Mouse (Mus musculus) hindbrain, embryonic 15.5 days (tissue): ENCODE measurements around the gene Casz1. TPM values are rescaled to one million over a fixed set of nuclear protein-coding genes. Genes with fewer than 3 reads are reported as not detected.

Source experiments
- ATAC-seq: fragments of 200-750 bp; cut with Nextera tagmentation; 2 replicates; pipeline ENCODE4 v1.8.0; 2017; ENCODE audit warnings: low read depth, moderate number of reproducible peaks, moderate TSS enrichment; ENCODE audit not compliant: low FRiP score
- H3K27ac ChIP-seq: fragments of 300-500 bp; sonication (generic); replicated peaks from 2 replicates; pipeline ENCODE4 v1.5.1; 2015; ENCODE audit warnings: mild to moderate bottlenecking, inconsistent platforms
- H3K27me3 ChIP-seq: fragments of 300-500 bp; sonication (generic); 2 replicates; pipeline ENCODE4 v1.6.1; 2015; ENCODE audit warnings: control low read depth, inconsistent platforms
- H3K36me3 ChIP-seq: fragments of 300-500 bp; sonication (generic); 2 replicates; pipeline ENCODE4 v1.6.1; 2015; ENCODE audit warnings: control low read depth, inconsistent platforms
- H3K4me1 ChIP-seq: fragments of 300-500 bp; sonication (generic); replicated peaks from 2 replicates; pipeline ENCODE4 v1.6.1; 2015; ENCODE audit warnings: control low read depth, inconsistent platforms
- H3K4me2 ChIP-seq: fragments of 300-500 bp; sonication (generic); 2 replicates; pipeline ENCODE4 v1.6.1; 2015; ENCODE audit warnings: moderate library complexity, mild to moderate bottlenecking, inconsistent platforms
- H3K4me3 ChIP-seq: fragments of 300-500 bp; sonication (generic); 2 replicates; pipeline ENCODE4 v1.5.1; 2015; ENCODE audit warnings: mild to moderate bottlenecking, inconsistent platforms
- H3K9ac ChIP-seq: fragments of 300-500 bp; sonication (generic); 2 replicates; pipeline ENCODE4 v1.6.1; 2015; ENCODE audit warnings: inconsistent platforms
- H3K9me3 ChIP-seq: fragments of 300-500 bp; sonication (generic); 2 replicates; pipeline ENCODE4 v1.6.1; 2016; ENCODE audit warnings: control low read depth, inconsistent platforms
- WGBS: fragments of 180-500 bp; shearing (Covaris S2); methylation state at CpG from one replicate; pipeline ENCODE4 v1.1.7; 2015; 5-methylcytosine and 5-hydroxymethylcytosine counted together
- polyA plus RNA-seq: library from polyadenylated mRNA; unstranded; fragments of >200 nt; fragmentation: Nextera tagmentation; extraction: Ambion mirVana; gene quantifications from 2 replicates; pipeline ENCODE4 v1.2.1, GENCODE M21; 2015

The Casz1 gene
- polyA plus RNA-seq, 1 experiment from 2014 or later, result 4.6 TPM

DNA sequence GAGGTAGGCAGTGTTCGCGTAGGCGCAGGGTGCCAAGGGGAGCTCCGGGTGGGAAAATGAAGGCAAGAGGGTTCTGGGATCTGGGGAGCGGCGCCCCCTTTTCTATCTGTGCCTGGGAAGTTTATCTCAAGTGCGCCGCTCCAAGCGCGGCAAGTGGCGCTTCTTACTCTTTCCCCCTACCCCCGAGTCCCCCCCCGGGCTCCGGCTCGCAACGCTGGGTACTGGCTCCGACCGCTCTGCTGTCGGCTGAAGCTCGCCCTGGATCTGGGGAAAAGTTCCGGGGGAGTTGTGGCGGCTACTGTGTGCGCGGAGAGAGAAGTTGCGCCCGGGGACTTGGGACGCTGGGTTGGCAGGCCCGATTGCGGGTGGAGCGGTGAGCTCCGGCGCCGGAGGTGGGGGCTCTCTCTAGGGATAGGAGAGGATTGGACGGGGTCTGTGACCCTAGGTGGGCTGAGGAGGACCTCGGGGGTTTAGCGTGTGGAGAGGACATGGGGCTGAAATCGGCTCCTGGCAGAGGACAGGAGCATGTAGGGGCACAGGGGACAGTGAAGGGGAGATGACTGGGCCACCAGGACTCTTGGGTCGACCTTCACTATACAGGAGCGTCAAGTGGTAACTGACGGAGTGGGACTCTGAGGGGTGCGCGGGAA lies 1.1 kb downstream of the Casz1 start:
- WGBS, result under 1% methylated on average over 42 of the region's 42 CpGs
- Histone ChIP-seq H3K9me3 (no peaks in the 10 kb centered on the region), H3K4me2 (peak overlapping the region; percentile 93), H3K36me3 (no peaks in the 10 kb centered on the region), H3K27me3 (peaks cover 64% of the 10 kb centered on the region), H3K27ac (peak overlapping the region; percentile 21; the same call in 1 of the 2 replicates), H3K4me1 (peaks cover 55% of the 10 kb centered on the region), H3K9ac (peak overlapping the region; percentile 24), H3K4me3 (peak overlapping the region; percentile 48)
- ATAC-seq, result no peak

- peak overlapping the region; percentile 24 for H3K9ac ChIP-seq
- under 1% methylated on average over 63 of the region's 64 CpGs for WGBS
- H3K36me3 ChIP-seq, result no peaks in the 10 kb centered on the region
- 0 out of 2 replicates have a peak overlapping the region, but pooled peaks have one; percentile 24 for H3K27ac ChIP-seq
- H3K4me2 ChIP-seq, result peak overlapping the region; percentile 93
- no peaks in the 10 kb centered on the region for H3K9me3 ChIP-seq
- peaks cover 64% of the 10 kb centered on the region for H3K27me3 ChIP-seq
- H3K4me1 ChIP-seq, result peaks cover 62% of the 10 kb centered on the region
- no peak for ATAC-seq
- H3K4me3 ChIP-seq, result peak overlapping the region; percentile 48
These were observed 1.9 kb downstream of the Casz1 start for GRCm38 (mm10) chr4:148805811-148806747.

- no peak for ATAC-seq
- 1% methylated on average over 23 of the region's 26 CpGs for WGBS
- Histone ChIP-seq H3K4me1 (peaks cover 66% of the 10 kb centered on the region), H3K27ac (no peak overlapping the region), H3K9me3 (no peaks in the 10 kb centered on the region), H3K4me2 (peak overlapping the region; percentile 93), H3K9ac (peak overlapping the region; percentile 6; the same call in 1 of the 2 replicates), H3K36me3 (no peaks in the 10 kb centered on the region), H3K4me3 (peak overlapping the region; percentile 48), H3K27me3 (peaks cover 61% of the 10 kb centered on the region)
These were observed 2.6 kb downstream of the Casz1 start for GRCm38 (mm10) chr4:148806836-148807235.

DNA sequence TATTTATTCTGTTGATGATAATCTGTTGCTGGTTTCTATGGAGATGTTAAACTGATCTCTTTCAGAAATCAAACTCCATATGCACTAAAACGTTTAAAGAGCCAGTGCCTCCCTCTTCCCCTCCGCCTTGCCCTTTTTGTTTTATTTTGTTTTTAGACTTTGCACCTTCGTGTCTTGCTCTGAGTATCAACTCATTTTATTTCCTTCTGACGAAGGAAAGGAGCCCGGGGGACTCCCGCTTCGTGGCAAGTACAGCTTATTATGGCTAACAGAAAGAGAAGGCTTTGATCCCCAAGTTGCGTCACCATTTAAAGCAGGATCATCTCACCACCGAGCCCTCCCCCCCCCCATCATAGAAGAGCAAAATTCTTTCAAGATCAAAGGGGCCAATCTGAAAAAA lies 3.2 kb downstream of the Casz1 start:
- Histone ChIP-seq H3K9ac (peak overlapping the region; percentile 6; the same call in 1 of the 2 replicates), H3K27me3 (peaks cover 55% of the 10 kb centered on the region), H3K9me3 (no peaks in the 10 kb centered on the region), H3K27ac (no peak overlapping the region), H3K4me2 (peak overlapping the region; percentile 93), H3K4me3 (peak overlapping the region; percentile 48), H3K36me3 (no peaks in the 10 kb centered on the region), H3K4me1 (peaks cover 71% of the 10 kb centered on the region)
- WGBS, result 2% methylated on average over 9 of the region's 9 CpGs
- no peak for ATAC-seq

GRCm38 (mm10) chr4:148808839-148809238 lies 4.6 kb downstream of the Casz1 start:
- peaks cover 59% of the 10 kb centered on the region for H3K27me3 ChIP-seq
- no peak overlapping the region for H3K9ac ChIP-seq
- ATAC-seq, result no peak
- no peaks in the 10 kb centered on the region for H3K9me3 ChIP-seq
- H3K4me1 ChIP-seq, result peaks cover 77% of the 10 kb centered on the region
- peak overlapping the region; percentile 17; the same call in 1 of the 2 replicates for H3K4me2 ChIP-seq
- H3K4me3 ChIP-seq, result no peak overlapping the region
- no peak overlapping the region for H3K27ac ChIP-seq
- no peaks in the 10 kb centered on the region for H3K36me3 ChIP-seq
- 18% methylated on average over 2 of the region's 2 CpGs for WGBS

GRCm38 (mm10) chr4:148810706-148811105 lies 6.5 kb downstream of the Casz1 start:
- no peak overlapping the region for H3K27ac ChIP-seq
- no peaks in the 10 kb centered on the region for H3K9me3 ChIP-seq
- peaks cover 66% of the 10 kb centered on the region for H3K4me1 ChIP-seq
- no peak overlapping the region for H3K4me3 ChIP-seq
- 0 out of 2 replicates have a peak overlapping the region, but pooled peaks have one; percentile 10 for H3K4me2 ChIP-seq
- WGBS, result 42% methylated on average over 9 of the region's 9 CpGs
- H3K27me3 ChIP-seq, result peaks cover 61% of the 10 kb centered on the region
- no peaks in the 10 kb centered on the region for H3K36me3 ChIP-seq
- no peak overlapping the region for H3K9ac ChIP-seq
- ATAC-seq, result no peak

DNA sequence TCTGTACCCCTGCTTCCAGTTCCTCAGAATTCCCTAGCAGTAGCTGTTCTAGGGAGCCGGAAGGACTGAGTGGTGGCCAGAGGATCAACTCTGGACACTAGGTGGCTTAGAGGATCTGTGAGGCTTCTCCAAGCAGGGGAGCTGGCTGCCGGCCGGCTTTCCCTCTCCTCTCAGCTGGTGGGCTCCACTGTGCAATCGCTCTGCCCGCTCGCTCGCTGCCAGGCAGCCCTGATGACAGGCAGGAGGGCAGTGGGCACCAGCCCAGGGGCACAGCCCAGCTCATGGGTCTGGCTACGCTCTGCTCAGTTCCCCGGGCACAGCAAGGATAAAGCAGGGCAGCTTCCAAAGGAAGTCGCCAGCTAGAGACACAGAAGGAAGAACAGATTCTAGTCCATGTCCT lies 7.7 kb downstream of the Casz1 start:
- Histone ChIP-seq H3K9ac (0 out of 2 replicates have a peak overlapping the region, but pooled peaks have one; percentile 30), H3K9me3 (no peaks in the 10 kb centered on the region), H3K4me2 (peak overlapping the region; percentile 48), H3K36me3 (no peaks in the 10 kb centered on the region), H3K4me1 (peaks cover 64% of the 10 kb centered on the region), H3K27ac (peak overlapping the region; percentile 57; the same call in 1 of the 2 replicates), H3K4me3 (0 out of 2 replicates have a peak overlapping the region, but pooled peaks have one; percentile 9), H3K27me3 (peaks cover 60% of the 10 kb centered on the region)
- 8% methylated on average over 10 of the region's 10 CpGs for WGBS
- peak; percentile 80 for ATAC-seq

- Histone ChIP-seq H3K27me3 (peaks cover 57% of the 10 kb centered on the region), H3K36me3 (no peaks in the 10 kb centered on the region), H3K27ac (no peak overlapping the region), H3K4me3 (no peak overlapping the region), H3K4me1 (peaks cover 60% of the 10 kb centered on the region), H3K4me2 (no peak overlapping the region), H3K9me3 (no peaks in the 10 kb centered on the region), H3K9ac (no peak overlapping the region)
- peak; percentile 21; the same call in 1 of the 2 replicates for ATAC-seq
- 66% methylated on average over 6 of the region's 6 CpGs for whole genome bisulfite sequencing
These were observed 9.0 kb downstream of the Casz1 start for GRCm38 (mm10) chr4:148813247-148813646.

DNA sequence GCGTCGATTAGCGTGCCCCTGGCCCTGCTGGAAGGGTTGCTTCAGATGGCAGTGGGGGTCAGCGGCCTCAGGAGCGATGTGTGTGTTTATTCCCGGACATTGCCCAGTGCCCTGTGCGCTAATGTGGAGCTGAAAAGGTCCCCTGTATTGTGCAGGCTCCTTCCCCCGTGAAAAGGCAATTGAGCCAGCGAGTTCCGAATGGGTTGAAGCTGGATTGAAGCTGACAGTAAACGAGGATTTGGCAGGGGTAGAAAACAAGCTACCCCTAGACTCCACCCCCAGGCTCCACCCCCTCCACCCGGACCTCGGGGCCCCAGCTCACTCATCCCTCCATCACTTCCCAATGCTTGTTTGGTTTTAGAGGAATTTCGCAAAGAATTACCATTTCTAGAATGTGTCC lies 12.3 kb downstream of the Casz1 start:
- H3K27me3 ChIP-seq, result peaks cover 32% of the 10 kb centered on the region

GRCm38 (mm10) chr4:148818161-148818560 lies 13.9 kb downstream of the Casz1 start:
- no peak for ATAC-seq
- Histone ChIP-seq H3K9ac (no peak overlapping the region), H3K4me3 (no peak overlapping the region), H3K27ac (no peak overlapping the region), H3K9me3 (no peaks in the 10 kb centered on the region), H3K27me3 (peaks cover 27% of the 10 kb centered on the region), H3K4me1 (peaks cover 26% of the 10 kb centered on the region), H3K36me3 (no peaks in the 10 kb centered on the region), H3K4me2 (no peak overlapping the region)
- 94% methylated on average over 12 of the region's 12 CpGs for WGBS

More for the DNA sequence above, 12.3 kb downstream of the Casz1 start:
- Histone ChIP-seq H3K4me3 (no peak overlapping the region), H3K4me2 (peak overlapping the region; percentile 20), H3K9ac (no peak overlapping the region), H3K27ac (no peak overlapping the region), H3K4me1 (peaks cover 38% of the 10 kb centered on the region), H3K9me3 (no peaks in the 10 kb centered on the region), H3K36me3 (no peaks in the 10 kb centered on the region)
- no peak for ATAC-seq
- WGBS, result 8% methylated on average over 14 of the region's 14 CpGs

DNA sequence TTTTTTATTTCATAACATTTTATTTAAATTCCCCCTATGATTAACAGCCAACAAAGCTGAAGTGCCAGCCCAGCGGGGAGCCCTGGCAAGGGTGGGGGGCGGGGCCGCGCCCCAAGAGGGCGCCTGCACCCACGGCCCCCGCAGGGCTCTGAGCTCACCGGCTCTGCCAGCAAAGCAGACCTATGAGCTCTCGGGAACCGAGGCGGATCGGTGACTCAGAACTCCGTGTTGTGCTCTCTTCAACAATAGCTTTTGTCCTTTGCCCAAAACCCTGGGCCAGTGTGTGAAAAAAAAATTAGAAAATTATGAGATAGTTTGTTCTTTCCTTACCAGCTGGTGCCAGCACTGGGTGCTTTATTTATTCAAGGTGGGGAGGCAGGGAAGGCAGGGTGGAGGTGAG lies 15.9 kb downstream of the Casz1 start:
- no peak overlapping the region for H3K27ac ChIP-seq
- no peaks in the 10 kb centered on the region for H3K9me3 ChIP-seq
- H3K4me2 ChIP-seq, result no peak overlapping the region
- peaks cover 16% of the 10 kb centered on the region for H3K4me1 ChIP-seq
- H3K9ac ChIP-seq, result no peak overlapping the region
- H3K4me3 ChIP-seq, result no peak overlapping the region
- no peaks in the 10 kb centered on the region for H3K36me3 ChIP-seq
- 42% methylated on average over 13 of the region's 13 CpGs for WGBS
- no peak for ATAC-seq
- peaks cover 14% of the 10 kb centered on the region; the same call in 1 of the 2 replicates for H3K27me3 ChIP-seq

- ATAC-seq, result no peak
- 64% methylated on average over 8 of the region's 8 CpGs for WGBS
- H3K4me2 ChIP-seq, result no peak overlapping the region
- H3K36me3 ChIP-seq, result no peaks in the 10 kb centered on the region
- peaks cover 17% of the 10 kb centered on the region; the same call in 1 of the 2 replicates for H3K27me3 ChIP-seq
- H3K9ac ChIP-seq, result no peak overlapping the region
- no peaks in the 10 kb centered on the region for H3K9me3 ChIP-seq
- H3K4me1 ChIP-seq, result 0 out of 2 replicates have a peak, but pooled peaks cover 10% of the 10 kb centered on the region
- H3K27ac ChIP-seq, result no peak overlapping the region
- no peak overlapping the region for H3K4me3 ChIP-seq
These were observed 19.1 kb downstream of the Casz1 start for GRCm38 (mm10) chr4:148823281-148823680.
